Mouse (Mus musculus): ENCODE data around the gene Xpnpep2. TPM values are rescaled to one million over a fixed set of nuclear protein-coding genes. Genes with fewer than 3 reads are reported as not detected.

The Xpnpep2 gene
- polyA plus RNA-seq (2015; fragmentation: Nextera tagmentation; extraction: Ambion mirVana) = 3.6 and 4.3 TPM in 2 replicates

- H3K9me3 ChIP-seq = no peaks in the 10 kb centered on the region
- WGBS = 32% methylated on average over 5 of the region's 6 CpGs
- H3K4me1 ChIP-seq = 0 out of 2 replicates have a peak, but pooled peaks cover 3% of the 10 kb centered on the region
- no peak within 1 kb of the TSS for H3K9ac ChIP-seq
- peak; percentile 90 for ATAC-seq (ENCODE audit: low FRiP score, low read depth)
- H3K36me3 ChIP-seq = no peaks in the 10 kb centered on the region
- H3K4me2 ChIP-seq (replicated peaks) = peak within 1 kb of the TSS; percentile 25; the same call in 1 of the 2 replicates
- H3K27ac ChIP-seq = peak within 1 kb of the TSS; percentile 65
- H3K27me3 ChIP-seq = no peaks in the 10 kb centered on the region
- H3K4me3 ChIP-seq = no peak within 1 kb of the TSS
These were observed at the start of gene Xpnpep2 for GRCm38 (mm10) chrX:48108394-48109315. Gene Xpnpep2, plus strand, starts transcription at chrX:48108725.

- no peak overlapping the region for H3K9ac ChIP-seq
- WGBS = 53% methylated on average over 4 of the region's 4 CpGs
- no peaks in the 10 kb centered on the region for H3K36me3 ChIP-seq
- no peak overlapping the region for H3K27ac ChIP-seq
- no peaks in the 10 kb centered on the region for H3K9me3 ChIP-seq
- no peaks in the 10 kb centered on the region for H3K4me1 ChIP-seq
- no peak overlapping the region for H3K4me3 ChIP-seq
- H3K27me3 ChIP-seq = peaks cover 3% of the 10 kb centered on the region; the same call in 1 of the 2 replicates
- no peak for ATAC-seq (ENCODE audit: low FRiP score, low read depth)
- H3K4me2 ChIP-seq (replicated peaks) = no peak overlapping the region
These were observed 46.0 kb upstream of the Xpnpep2 start for GRCm38 (mm10) chrX:48062481-48062880.

GRCm38 (mm10) chrX:48064166-48064853 is 44.2 kb upstream of the Xpnpep2 start:
- WGBS = 27% methylated on average over 5 of the region's 5 CpGs
- no peak overlapping the region for H3K4me3 ChIP-seq
- no peak overlapping the region for H3K27ac ChIP-seq
- no peak for ATAC-seq (ENCODE audit: low FRiP score, low read depth)
- H3K36me3 ChIP-seq = no peaks in the 10 kb centered on the region
- no peaks in the 10 kb centered on the region for H3K4me1 ChIP-seq
- H3K9me3 ChIP-seq = no peaks in the 10 kb centered on the region
- H3K27me3 ChIP-seq = peaks cover 3% of the 10 kb centered on the region; the same call in 1 of the 2 replicates
- no peak overlapping the region for H3K9ac ChIP-seq
- H3K4me2 ChIP-seq (replicated peaks) = no peak overlapping the region

- 69% methylated on average over 3 of the region's 3 CpGs for WGBS
- Histone ChIP-seq H3K9ac (no peak overlapping the region), H3K4me3 (no peak overlapping the region), H3K27me3 (peaks cover 3% of the 10 kb centered on the region; the same call in 1 of the 2 replicates), H3K4me2 (replicated peaks) (no peak overlapping the region), H3K4me1 (no peaks in the 10 kb centered on the region), H3K27ac (no peak overlapping the region), H3K36me3 (no peaks in the 10 kb centered on the region), H3K9me3 (no peaks in the 10 kb centered on the region)
- ATAC-seq (ENCODE audit: low FRiP score, low read depth) = no peak
These were observed 41.6 kb upstream of the Xpnpep2 start for GRCm38 (mm10) chrX:48066891-48067290.

- WGBS = 22% methylated on average over 3 of the region's 3 CpGs
These were observed 36.6 kb upstream of the Xpnpep2 start for GRCm38 (mm10) chrX:48071961-48072360.

GRCm38 (mm10) chrX:48072401-48072800 is 36.1 kb upstream of the Xpnpep2 start:
- Histone ChIP-seq H3K9ac (no peak overlapping the region), H3K9me3 (no peaks in the 10 kb centered on the region), H3K4me1 (no peaks in the 10 kb centered on the region), H3K27ac (no peak overlapping the region), H3K27me3 (no peaks in the 10 kb centered on the region), H3K4me3 (no peak overlapping the region), H3K36me3 (no peaks in the 10 kb centered on the region), H3K4me2 (replicated peaks) (no peak overlapping the region)
- ATAC-seq (ENCODE audit: low FRiP score, low read depth) = no peak
- 23% methylated on average over 5 of the region's 5 CpGs for WGBS

More at GRCm38 (mm10) chrX:48071961-48072360, 36.6 kb upstream of the Xpnpep2 start:
- H3K27ac ChIP-seq = no peak overlapping the region
- no peaks in the 10 kb centered on the region for H3K36me3 ChIP-seq
- H3K4me2 ChIP-seq (replicated peaks) = no peak overlapping the region
- no peaks in the 10 kb centered on the region for H3K9me3 ChIP-seq
- no peak for ATAC-seq (ENCODE audit: low FRiP score, low read depth)
- H3K27me3 ChIP-seq = no peaks in the 10 kb centered on the region
- no peaks in the 10 kb centered on the region for H3K4me1 ChIP-seq
- H3K4me3 ChIP-seq = no peak overlapping the region
- no peak overlapping the region for H3K9ac ChIP-seq

GRCm38 (mm10) chrX:48074691-48075090 is 33.8 kb upstream of the Xpnpep2 start:
- Histone ChIP-seq H3K9ac (no peak overlapping the region), H3K4me2 (replicated peaks) (no peak overlapping the region), H3K27me3 (no peaks in the 10 kb centered on the region), H3K36me3 (no peaks in the 10 kb centered on the region), H3K4me1 (no peaks in the 10 kb centered on the region), H3K27ac (no peak overlapping the region), H3K4me3 (no peak overlapping the region), H3K9me3 (no peaks in the 10 kb centered on the region)
- WGBS = 82% methylated on average over 3 of the region's 3 CpGs
- ATAC-seq (ENCODE audit: low FRiP score, low read depth) = no peak

- H3K27ac ChIP-seq = no peak overlapping the region
- H3K9ac ChIP-seq = no peak overlapping the region
- ATAC-seq (ENCODE audit: low FRiP score, low read depth) = no peak
- H3K27me3 ChIP-seq = no peaks in the 10 kb centered on the region
- no peaks in the 10 kb centered on the region for H3K4me1 ChIP-seq
- no peak overlapping the region for H3K4me3 ChIP-seq
- H3K4me2 ChIP-seq (replicated peaks) = no peak overlapping the region
- no peaks in the 10 kb centered on the region for H3K9me3 ChIP-seq
- no peaks in the 10 kb centered on the region for H3K36me3 ChIP-seq
- 68% methylated on average over 4 of the region's 4 CpGs for WGBS
These were observed 31.6 kb upstream of the Xpnpep2 start for GRCm38 (mm10) chrX:48076806-48077425.

GRCm38 (mm10) chrX:48082364-48082763 is 26.2 kb upstream of the Xpnpep2 start:
- no peaks in the 10 kb centered on the region for H3K9me3 ChIP-seq
- H3K4me3 ChIP-seq = no peak overlapping the region
- no peak overlapping the region for H3K9ac ChIP-seq
- no peak overlapping the region for H3K27ac ChIP-seq
- H3K4me2 ChIP-seq (replicated peaks) = no peak overlapping the region
- H3K27me3 ChIP-seq = no peaks in the 10 kb centered on the region
- no peaks in the 10 kb centered on the region for H3K4me1 ChIP-seq
- H3K36me3 ChIP-seq = no peaks in the 10 kb centered on the region
- WGBS = 56% methylated on average over 5 of the region's 5 CpGs
- ATAC-seq (ENCODE audit: low FRiP score, low read depth) = no peak

- ATAC-seq (ENCODE audit: low FRiP score, low read depth) = no peak
- Histone ChIP-seq H3K9ac (no peak overlapping the region), H3K4me3 (no peak overlapping the region), H3K36me3 (no peaks in the 10 kb centered on the region), H3K27me3 (peaks cover 9% of the 10 kb centered on the region; the same call in 1 of the 2 replicates), H3K9me3 (no peaks in the 10 kb centered on the region), H3K27ac (no peak overlapping the region), H3K4me1 (no peaks in the 10 kb centered on the region), H3K4me2 (replicated peaks) (no peak overlapping the region)
- 53% methylated on average over 10 of the region's 10 CpGs for WGBS
These were observed 16.4 kb upstream of the Xpnpep2 start for GRCm38 (mm10) chrX:48092129-48092528.

- Histone ChIP-seq H3K9ac (no peak overlapping the region), H3K4me3 (no peak overlapping the region), H3K9me3 (no peaks in the 10 kb centered on the region), H3K4me1 (no peaks in the 10 kb centered on the region), H3K27ac (no peak overlapping the region), H3K4me2 (replicated peaks) (no peak overlapping the region), H3K27me3 (peaks cover 11% of the 10 kb centered on the region; the same call in 1 of the 2 replicates), H3K36me3 (no peaks in the 10 kb centered on the region)
- ATAC-seq (ENCODE audit: low FRiP score, low read depth) = no peak
- WGBS = 46% methylated on average over 3 of the region's 3 CpGs
These were observed 15.0 kb upstream of the Xpnpep2 start for GRCm38 (mm10) chrX:48093555-48093954.

- H3K9ac ChIP-seq = no peak overlapping the region
- no peaks in the 10 kb centered on the region for H3K9me3 ChIP-seq
- H3K36me3 ChIP-seq = no peaks in the 10 kb centered on the region
- ATAC-seq (ENCODE audit: low FRiP score, low read depth) = no peak
- no peak overlapping the region for H3K4me3 ChIP-seq
- 70% methylated on average over 4 of the region's 4 CpGs for WGBS
- H3K27me3 ChIP-seq = peaks cover 11% of the 10 kb centered on the region; the same call in 1 of the 2 replicates
- H3K4me2 ChIP-seq (replicated peaks) = no peak overlapping the region
- no peak overlapping the region for H3K27ac ChIP-seq
- H3K4me1 ChIP-seq = no peaks in the 10 kb centered on the region
These were observed 13.9 kb upstream of the Xpnpep2 start for GRCm38 (mm10) chrX:48094658-48095057.

Data from limb, embryonic 13.5 days (tissue).